Mouse (Mus musculus): ENCODE results near the gene Sp6. TPM values are rescaled to one million over a fixed set of nuclear protein-coding genes. Genes with fewer than 3 reads are reported as not detected.

Sp6 gene
- total RNA-seq, 2 experiments from 2014 or later, result 2.1 to 2.2 TPM

GRCm38 (mm10) chr11:96979329-96979728 lies 33.9 kb upstream of the Sp6 start:
- intact Hi-C loops (cut with DNase I), result loop anchor here (5.0 kb wide), 1 partner anchor 62 kb away; the partner anchor contains the start of gene Cdk5rap3
- no peak for DNase-seq (ENCODE audit: low spot score in 2 of 2)

- intact Hi-C loops (cut with DNase I), result loop anchor here (10.0 kb wide), 1 partner anchor 165 kb away; no protein-coding TSS in a partner anchor
- no peak for DNase-seq (ENCODE audit: low spot score in 2 of 2)
Measured at GRCm38 (mm10) chr11:96980021-96980420, 33.2 kb upstream of the Sp6 start.

- intact Hi-C loops (cut with DNase I), result loop anchor here (10.0 kb wide), 1 partner anchor 163 kb away; no protein-coding TSS in a partner anchor
- DNase-seq (ENCODE audit: low spot score in 2 of 2), result no peak
Measured at GRCm38 (mm10) chr11:96981461-96981860, 31.7 kb upstream of the Sp6 start.

GRCm38 (mm10) chr11:96982355-96982754 lies 30.8 kb upstream of the Sp6 start:
- intact Hi-C loops (cut with DNase I), result loop anchor here (1.0 to 10.0 kb wide), 2 partner anchors 44 to 162 kb away; no protein-coding TSS in a partner anchor
- peak; percentile 77 to 84 for DNase-seq (ENCODE audit: low spot score in 2 of 2)

GRCm38 (mm10) chr11:96982859-96983258 lies 30.3 kb upstream of the Sp6 start, which contains the start of gene Sp2:
Gene Sp2 (minus strand): TSS chr11:96982959.
- no peak for DNase-seq (ENCODE audit: low spot score in 2 of 2)
- intact Hi-C loops (cut with DNase I), result loop anchor here (1.0 to 10.0 kb wide), 2 partner anchors 43 to 162 kb away; no protein-coding TSS in a partner anchor

GRCm38 (mm10) chr11:96984903-96985302 lies 28.3 kb upstream of the Sp6 start:
- intact Hi-C loops (cut with DNase I), result loop anchor here (10.0 kb wide), 1 partner anchor 160 kb away; no protein-coding TSS in a partner anchor
- DNase-seq (ENCODE audit: low spot score in 2 of 2), result no peak

GRCm38 (mm10) chr11:96986463-96986862 lies 26.7 kb upstream of the Sp6 start:
- intact Hi-C loops (cut with DNase I), result loop anchor here (10.0 kb wide), 1 partner anchor 158 kb away; no protein-coding TSS in a partner anchor
- DNase-seq (ENCODE audit: low spot score in 2 of 2), result no peak

- peak in 1 of 2 experiments; percentile 33 for DNase-seq (ENCODE audit: low spot score in 2 of 2)
- intact Hi-C loops (cut with DNase I), result loop anchor here (10.0 kb wide), 1 partner anchor 157 kb away; no protein-coding TSS in a partner anchor
Measured at GRCm38 (mm10) chr11:96987873-96988655, 25.1 kb upstream of the Sp6 start.

GRCm38 (mm10) chr11:96991501-96991900 lies 21.7 kb upstream of the Sp6 start:
- intact Hi-C loops (cut with DNase I), result no loop called here
- DNase-seq (ENCODE audit: low spot score in 2 of 2), result peak in 1 of 2 experiments; percentile 37

GRCm38 (mm10) chr11:96992722-96993311 lies 20.4 kb upstream of the Sp6 start:
- DNase-seq (ENCODE audit: low spot score in 2 of 2), result no peak
- intact Hi-C loops (cut with DNase I), result no loop called here

- intact Hi-C loops (cut with DNase I), result no loop called here
Measured at GRCm38 (mm10) chr11:96995031-96995430, 18.2 kb upstream of the Sp6 start.

GRCm38 (mm10) chr11:96995836-96996772 lies 17.1 kb upstream of the Sp6 start:
- intact Hi-C loops (cut with DNase I), result no loop called here
- no peak for DNase-seq (ENCODE audit: low spot score in 2 of 2)

More at GRCm38 (mm10) chr11:96995031-96995430, 18.2 kb upstream of the Sp6 start:
- no peak for DNase-seq (ENCODE audit: low spot score in 2 of 2)

GRCm38 (mm10) chr11:96996773-96997379 lies 16.3 kb upstream of the Sp6 start:
- no peak for DNase-seq (ENCODE audit: low spot score in 2 of 2)
- intact Hi-C loops (cut with DNase I), result no loop called here

- intact Hi-C loops (cut with DNase I), result no loop called here
- peak in 1 of 2 experiments; percentile 32 for DNase-seq (ENCODE audit: low spot score in 2 of 2)
Measured at GRCm38 (mm10) chr11:96997380-96997956, 15.7 kb upstream of the Sp6 start.

- intact Hi-C loops (cut with DNase I), result no loop called here
- DNase-seq (ENCODE audit: low spot score in 2 of 2), result no peak
Measured at GRCm38 (mm10) chr11:97003170-97003569, 10.0 kb upstream of the Sp6 start.

- no peak for DNase-seq (ENCODE audit: low spot score in 2 of 2)
- intact Hi-C loops (cut with DNase I), result no loop called here
Measured at GRCm38 (mm10) chr11:97007093-97007794, 6.0 kb upstream of the Sp6 start.

GRCm38 (mm10) chr11:97009198-97009790 lies 3.9 kb upstream of the Sp6 start:
- intact Hi-C loops (cut with DNase I), result no loop called here
- DNase-seq (ENCODE audit: low spot score in 2 of 2), result no peak
